Mouse (Mus musculus) brain, adult 2 months (tissue): ENCODE measurements around the gene Map3k6.

Experiments
- DNase-seq: peaks from one replicate; pipeline ENCODE4 v3.0.0; 2011; ENCODE audit warnings: low read depth, low spot score

Map3k6 gene

GRCm38 (mm10) chr4:133252089-133252488 lies 11.5 kb downstream of the Map3k6 start:
- peak; percentile 18 for DNase-seq

- no peak for DNase-seq
Measured at GRCm38 (mm10) chr4:133253412-133253811, 12.8 kb downstream of the Map3k6 start.

GRCm38 (mm10) chr4:133255392-133255791 lies 14.8 kb downstream of the Map3k6 start:
- no peak for DNase-seq

- peak; percentile 21 for DNase-seq
Measured at GRCm38 (mm10) chr4:133256820-133257219, 16.2 kb downstream of the Map3k6 start.

GRCm38 (mm10) chr4:133257230-133257629 lies 16.6 kb downstream of the Map3k6 start:
- DNase-seq: no peak

GRCm38 (mm10) chr4:133257798-133258408 lies 17.3 kb downstream of the Map3k6 start:
- DNase-seq: no peak

- DNase-seq: no peak
Measured at GRCm38 (mm10) chr4:133261641-133262374, 21.2 kb downstream of the Map3k6 start.

GRCm38 (mm10) chr4:133262375-133262765 lies 21.8 kb downstream of the Map3k6 start:
- no peak for DNase-seq

GRCm38 (mm10) chr4:133262882-133263281 lies 22.3 kb downstream of the Map3k6 start, which contains the start of gene Sytl1:
Gene Sytl1 (minus strand): TSS chr4:133263113.
- peak; percentile 6 for DNase-seq

GRCm38 (mm10) chr4:133263756-133264155 lies 23.1 kb downstream of the Map3k6 start:
- peak; percentile 7 for DNase-seq

- DNase-seq: no peak
Measured at GRCm38 (mm10) chr4:133264559-133264958, 23.9 kb downstream of the Map3k6 start.

GRCm38 (mm10) chr4:133265297-133265696 lies 24.7 kb downstream of the Map3k6 start:
- DNase-seq: peak; percentile 10

- peak; percentile 13 for DNase-seq
Measured at GRCm38 (mm10) chr4:133265759-133266158, 25.1 kb downstream of the Map3k6 start.

GRCm38 (mm10) chr4:133266248-133266880 lies 25.7 kb downstream of the Map3k6 start:
- no peak for DNase-seq

GRCm38 (mm10) chr4:133268931-133269330 lies 28.3 kb downstream of the Map3k6 start:
- no peak for DNase-seq

GRCm38 (mm10) chr4:133269596-133269995 lies 29.0 kb downstream of the Map3k6 start:
- no peak for DNase-seq

- peak; percentile 12 for DNase-seq
Measured at GRCm38 (mm10) chr4:133270929-133271328, 30.3 kb downstream of the Map3k6 start.

- peak; percentile 98 for DNase-seq
Measured at GRCm38 (mm10) chr4:133277104-133278026, 36.7 kb downstream of the Map3k6 start, which contains the start of gene Tmem222. Gene Tmem222 (minus strand): TSS chr4:133277792.

- no peak for DNase-seq
Measured at GRCm38 (mm10) chr4:133278067-133278466, 37.4 kb downstream of the Map3k6 start.

- DNase-seq: no peak
Measured at GRCm38 (mm10) chr4:133278482-133278881, 37.9 kb downstream of the Map3k6 start.

- no peak for DNase-seq
Measured at GRCm38 (mm10) chr4:133281513-133281912, 40.9 kb downstream of the Map3k6 start.
